Mouse (Mus musculus): Measurements from ENCODE around the gene Glo1. TPM values are rescaled to one million over a fixed set of nuclear protein-coding genes. Genes with fewer than 3 reads are reported as not detected.
"Not testable (repeated sequence)": the region's sequence is repeated elsewhere in the genome, so short reads cannot be mapped to it uniquely, and the experiment has no call there.

Gene Glo1
- total RNA-seq, 2 experiments from 2014 or later = 194 to 199 TPM

DNA sequence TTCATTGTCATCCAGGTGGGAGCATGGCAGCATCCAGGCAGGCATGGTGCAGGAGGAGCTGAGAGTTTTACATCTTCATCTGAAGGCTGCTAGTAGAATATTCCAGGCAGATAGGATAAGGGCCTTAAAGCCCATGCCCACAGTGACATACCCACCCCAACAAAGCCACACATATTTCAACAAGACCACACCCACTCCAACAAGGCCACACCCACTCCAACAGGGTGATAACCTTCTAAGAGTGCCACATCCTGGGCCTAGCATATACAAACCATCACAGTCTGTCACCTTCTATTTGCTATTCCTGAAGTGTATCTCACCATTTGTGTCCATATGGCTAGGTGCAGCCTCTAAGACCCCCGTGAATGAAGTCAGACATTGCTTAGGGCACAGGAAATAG, 11.0 kb upstream of the Glo1 start:
- TF ChIP-seq CTCF (conservative IDR thresholded peaks at IDR 0.05) = no peak

DNA sequence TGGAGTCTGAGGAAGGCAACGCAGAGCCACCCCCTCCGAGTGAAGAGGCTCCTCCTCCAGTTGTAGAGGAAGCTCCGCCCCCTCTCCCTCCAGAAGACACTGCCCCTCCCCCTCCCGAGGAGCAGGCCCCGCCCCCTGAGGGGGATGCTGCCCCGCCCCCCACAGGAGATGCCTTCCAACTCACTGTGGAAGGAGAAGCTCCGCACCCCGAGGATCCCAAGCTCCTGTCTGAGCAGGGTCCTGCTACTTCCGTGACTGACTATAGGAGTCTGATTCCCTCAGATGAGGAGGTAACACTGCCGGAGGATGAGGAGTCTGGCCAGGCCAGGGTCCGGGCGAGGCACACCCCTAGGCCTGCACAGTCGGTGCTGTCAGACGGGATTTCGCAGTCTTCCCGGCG, 8.7 kb upstream of the Glo1 start:
- DNase-seq (ENCODE audit: low spot score in 2 of 2) = no peak
- H3K27ac ChIP-seq = no peak overlapping the region
- H3K4me3 ChIP-seq = no peak overlapping the region
- TF ChIP-seq CTCF (conservative IDR thresholded peaks at IDR 0.05) = no peak

More for the DNA sequence above, 11.0 kb upstream of the Glo1 start:
- no peak overlapping the region for H3K4me3 ChIP-seq
- H3K27ac ChIP-seq = no peak overlapping the region
- DNase-seq (ENCODE audit: low spot score in 2 of 2) = no peak

DNA sequence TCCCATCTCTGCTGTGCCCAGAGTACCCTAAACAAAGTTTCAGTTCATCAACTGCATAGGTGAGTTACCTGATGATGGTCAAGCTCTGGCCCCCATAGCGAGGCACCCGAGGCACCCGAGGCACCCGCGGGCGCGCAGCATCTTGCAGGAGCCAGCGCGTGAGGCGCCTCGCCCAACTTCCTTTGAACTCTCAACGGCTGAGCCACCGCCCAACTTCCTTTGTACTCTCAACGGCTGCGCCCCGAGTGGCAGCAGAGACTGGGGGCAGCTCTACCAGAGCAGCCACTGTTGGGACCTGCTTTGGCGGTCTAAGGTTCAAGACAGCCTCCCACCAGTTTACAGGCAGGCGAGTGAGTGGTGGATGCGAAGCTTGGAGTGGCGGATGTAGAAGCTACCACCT, 2.5 kb downstream of the Glo1 start, which contains the start of gene Dnah8:
Gene Dnah8 (plus strand): TSS at position 223 of the 400 bp plus-strand sequence.
- not testable (repeated sequence) for DNase-seq (ENCODE audit: low spot score in 2 of 2); H3K27ac ChIP-seq; H3K4me3 ChIP-seq

DNA sequence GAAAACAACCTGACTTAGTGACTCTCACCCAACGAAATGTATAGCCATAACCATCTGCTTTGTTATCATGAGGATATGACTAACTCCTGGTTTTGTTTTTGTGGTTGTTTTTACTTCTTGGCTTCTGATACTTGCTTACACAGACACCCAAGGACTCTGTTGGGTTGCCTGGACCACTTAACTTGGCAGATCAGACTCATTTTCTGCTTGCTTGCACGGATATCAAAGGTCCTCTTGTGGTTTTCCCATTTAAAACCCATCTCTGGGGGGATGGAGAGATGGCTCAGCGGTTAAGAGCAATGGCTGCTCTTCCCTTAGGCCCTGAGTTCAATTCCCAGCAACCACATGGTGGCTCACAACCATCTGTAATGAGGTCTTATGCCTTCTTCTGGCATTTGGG, 3.5 kb downstream of the Glo1 start:
- H3K4me3 ChIP-seq = no peak overlapping the region
- no peak for TF ChIP-seq CTCF (conservative IDR thresholded peaks at IDR 0.05)
- H3K27ac ChIP-seq = no peak overlapping the region
- no peak for DNase-seq (ENCODE audit: low spot score in 2 of 2)

DNA sequence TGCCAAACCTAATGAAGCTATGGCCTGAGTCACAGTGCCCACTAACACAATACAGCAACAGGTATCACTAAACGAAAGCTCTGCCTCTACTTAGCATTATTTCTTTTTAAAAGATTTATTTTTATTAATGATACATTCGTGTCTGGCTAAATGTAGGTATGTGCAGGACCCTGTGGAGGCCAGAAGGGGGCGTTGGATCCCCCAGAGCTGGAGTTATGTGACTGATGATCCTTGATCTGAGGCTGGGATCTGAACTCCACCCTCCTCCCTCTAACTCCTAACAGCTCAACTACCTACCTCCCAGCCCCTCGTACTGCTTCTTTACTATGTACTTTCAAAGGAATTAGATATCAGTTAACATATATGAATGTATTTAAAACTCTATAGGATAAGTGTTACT, 5.2 kb downstream of the Glo1 start:
- no peak for DNase-seq (ENCODE audit: low spot score in 2 of 2)
- no peak overlapping the region for H3K4me3 ChIP-seq
- TF ChIP-seq CTCF (conservative IDR thresholded peaks at IDR 0.05) = peak; percentile 42
- H3K27ac ChIP-seq = no peak overlapping the region

DNA sequence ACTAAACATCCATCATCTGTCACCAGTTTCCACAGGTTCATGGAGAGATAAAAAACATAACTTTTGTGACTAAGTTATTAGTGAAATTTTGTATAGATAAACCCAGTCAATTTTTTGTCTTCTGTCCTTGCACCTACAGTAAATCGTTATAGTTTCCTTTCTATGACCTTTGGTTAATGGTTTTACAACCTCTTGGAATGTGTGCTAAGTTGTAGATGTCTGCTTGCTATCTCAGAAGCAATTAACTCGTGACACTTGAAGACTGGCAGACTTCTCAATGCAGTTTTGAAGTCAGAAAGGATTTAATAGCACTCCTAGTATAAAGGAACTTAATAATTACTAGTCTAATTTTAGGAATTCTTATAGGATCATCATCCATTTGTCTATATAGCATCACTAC, 6.1 kb downstream of the Glo1 start:
- Histone ChIP-seq H3K4me3 (no peak overlapping the region), H3K27ac (no peak overlapping the region)
- no peak for DNase-seq (ENCODE audit: low spot score in 2 of 2)
- no peak for TF ChIP-seq CTCF (conservative IDR thresholded peaks at IDR 0.05)

DNA sequence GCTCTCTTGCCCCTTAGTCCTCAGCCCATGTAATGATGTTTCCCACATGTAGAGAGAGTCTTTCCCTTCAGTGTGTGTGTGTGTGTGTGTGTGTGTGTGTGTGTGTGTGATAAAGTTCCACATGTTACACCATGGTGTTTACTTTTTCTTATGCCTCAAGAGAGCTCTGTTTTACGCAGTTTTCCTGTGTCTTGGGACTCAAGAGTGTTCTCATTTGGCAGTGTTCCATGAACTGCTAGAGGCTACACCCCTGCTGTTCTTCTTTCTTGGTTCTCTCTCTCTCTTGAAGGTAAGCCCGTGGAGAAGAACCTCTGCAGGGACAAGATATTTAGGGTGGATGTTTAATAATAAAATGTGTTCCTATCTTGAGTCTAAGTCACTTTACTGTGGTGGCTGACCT, 7.5 kb downstream of the Glo1 start:
- H3K27ac ChIP-seq = no peak overlapping the region
- no peak overlapping the region for H3K4me3 ChIP-seq
- no peak for TF ChIP-seq CTCF (conservative IDR thresholded peaks at IDR 0.05)
- no peak for DNase-seq (ENCODE audit: low spot score in 2 of 2)

DNA sequence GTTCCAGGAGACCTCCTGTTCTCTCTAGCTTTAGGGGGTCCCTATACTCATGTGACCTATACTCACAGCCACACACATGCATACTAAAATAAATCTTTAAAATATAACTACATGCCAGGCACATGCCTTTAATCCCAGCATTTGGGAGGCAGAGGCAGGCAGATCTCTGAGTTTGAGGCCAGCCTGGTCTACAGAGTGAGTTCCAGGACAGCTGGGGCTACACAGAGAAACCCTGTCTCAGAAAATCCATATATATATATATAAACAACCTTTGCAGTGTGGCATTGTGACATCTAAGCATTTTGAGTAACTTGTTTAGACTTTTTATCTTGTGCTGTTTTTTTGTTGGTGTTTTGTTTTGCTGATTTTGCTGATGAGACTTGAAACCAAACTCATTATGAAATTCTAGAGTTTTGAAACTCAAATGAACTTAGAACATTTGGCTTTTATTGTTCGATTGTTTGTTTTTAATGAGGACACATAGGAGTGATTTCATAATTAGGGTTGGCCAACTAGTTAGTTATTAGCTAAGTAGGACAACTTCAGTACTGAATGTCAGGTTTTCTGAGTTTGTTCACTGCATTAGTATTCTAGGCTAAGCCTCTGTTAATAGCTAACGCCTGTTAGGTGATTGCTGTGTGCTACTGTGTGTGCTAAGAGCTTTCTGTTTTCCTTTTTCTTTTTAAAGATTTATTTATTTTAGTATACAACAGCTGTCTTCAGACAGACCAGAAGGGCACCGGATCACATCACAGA, 8.4 kb downstream of the Glo1 start:
- TF ChIP-seq CTCF (conservative IDR thresholded peaks at IDR 0.05) = no peak
- DNase-seq (ENCODE audit: low spot score in 2 of 2) = no peak
- no peak overlapping the region for H3K4me3 ChIP-seq
- H3K27ac ChIP-seq = no peak overlapping the region

DNA sequence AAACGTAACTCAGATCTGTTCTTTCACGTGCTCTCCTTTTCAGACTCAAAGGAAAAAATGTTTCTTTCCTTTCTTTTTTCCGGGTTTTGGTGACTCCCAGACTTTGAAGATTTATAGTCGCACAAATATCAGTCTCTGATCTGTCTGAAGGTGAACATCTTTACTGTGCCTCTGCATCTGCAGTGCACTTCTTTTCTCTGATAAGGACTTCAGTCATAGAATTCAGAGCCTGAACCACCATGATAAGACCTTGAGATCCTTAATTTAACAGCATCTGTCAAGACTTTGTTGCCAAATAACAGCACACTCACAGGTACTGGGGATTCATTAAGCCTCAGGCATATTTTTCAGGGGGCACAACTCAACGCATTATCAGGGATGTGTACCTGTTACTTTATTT, 10.5 kb downstream of the Glo1 start:
- no peak for TF ChIP-seq CTCF (conservative IDR thresholded peaks at IDR 0.05)
- no peak overlapping the region for H3K4me3 ChIP-seq
- DNase-seq (ENCODE audit: low spot score in 2 of 2) = no peak
- no peak overlapping the region for H3K27ac ChIP-seq

DNA sequence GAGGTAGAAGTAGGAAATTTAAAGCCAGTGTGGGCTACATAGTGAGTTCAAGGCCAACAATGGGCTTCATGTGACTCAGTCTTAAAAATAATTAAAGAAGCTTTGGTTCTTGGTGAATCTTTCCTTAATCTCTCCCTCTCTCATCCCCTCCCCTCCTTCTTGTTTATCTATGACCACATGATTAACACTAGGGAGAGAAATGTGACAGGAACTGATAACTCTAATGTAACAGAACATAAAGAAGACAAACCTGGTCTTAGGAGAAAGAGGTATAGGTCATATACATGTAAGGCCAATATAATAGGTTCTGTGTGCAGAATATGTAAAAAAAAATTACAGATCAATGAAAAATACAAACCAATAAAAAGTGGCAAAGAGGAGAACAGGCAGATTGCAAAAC, 13.3 kb downstream of the Glo1 start:
- no peak for TF ChIP-seq CTCF (conservative IDR thresholded peaks at IDR 0.05)
- no peak overlapping the region for H3K4me3 ChIP-seq
- H3K27ac ChIP-seq = no peak overlapping the region
- no peak for DNase-seq (ENCODE audit: low spot score in 2 of 2)

DNA sequence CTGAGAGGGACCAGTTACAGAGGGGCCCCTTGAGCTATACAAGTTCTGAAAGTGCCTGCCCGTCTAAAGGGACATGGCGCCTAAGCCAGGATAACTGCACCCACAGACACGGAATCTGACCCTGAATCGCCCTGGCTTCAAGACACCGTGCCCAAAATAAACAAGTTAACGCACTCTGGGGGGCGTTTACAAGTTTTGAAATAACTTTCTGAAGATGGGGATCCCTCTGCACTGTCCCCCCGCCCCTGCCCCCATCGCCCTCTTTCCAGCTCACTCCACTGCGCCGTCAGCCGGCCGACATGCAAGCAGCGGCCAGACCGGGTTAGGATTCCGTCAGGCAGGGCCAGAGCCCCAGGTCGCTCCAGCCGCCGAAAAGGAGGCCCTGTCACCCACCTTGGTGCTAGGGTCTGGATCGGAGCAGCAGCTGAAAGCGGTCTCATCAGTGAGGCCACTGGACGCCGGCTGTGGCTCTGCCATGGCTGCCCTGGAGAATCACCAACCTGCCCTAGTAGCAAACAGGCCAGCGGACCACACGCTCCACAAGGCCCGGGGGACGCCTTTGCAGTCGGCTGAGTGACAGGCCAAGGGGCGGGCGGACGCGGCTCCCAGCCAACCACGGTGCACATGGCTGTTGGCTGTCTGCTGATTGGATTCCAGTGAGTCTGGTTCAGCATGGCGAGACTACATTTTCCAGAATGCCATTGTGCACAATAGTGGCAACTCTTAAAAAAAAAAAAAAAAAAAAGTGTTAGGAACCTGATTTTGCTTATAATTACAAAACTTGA, 14.4 kb downstream of the Glo1 start:
- Histone ChIP-seq H3K27ac (peak overlapping the region; percentile 98), H3K4me3 (peak overlapping the region; percentile 85)
- DNase-seq (ENCODE audit: low spot score in 2 of 2) = peak; percentile 100
- peak; percentile 41; the same call in 1 of the 2 replicates for TF ChIP-seq CTCF (conservative IDR thresholded peaks at IDR 0.05)

DNA sequence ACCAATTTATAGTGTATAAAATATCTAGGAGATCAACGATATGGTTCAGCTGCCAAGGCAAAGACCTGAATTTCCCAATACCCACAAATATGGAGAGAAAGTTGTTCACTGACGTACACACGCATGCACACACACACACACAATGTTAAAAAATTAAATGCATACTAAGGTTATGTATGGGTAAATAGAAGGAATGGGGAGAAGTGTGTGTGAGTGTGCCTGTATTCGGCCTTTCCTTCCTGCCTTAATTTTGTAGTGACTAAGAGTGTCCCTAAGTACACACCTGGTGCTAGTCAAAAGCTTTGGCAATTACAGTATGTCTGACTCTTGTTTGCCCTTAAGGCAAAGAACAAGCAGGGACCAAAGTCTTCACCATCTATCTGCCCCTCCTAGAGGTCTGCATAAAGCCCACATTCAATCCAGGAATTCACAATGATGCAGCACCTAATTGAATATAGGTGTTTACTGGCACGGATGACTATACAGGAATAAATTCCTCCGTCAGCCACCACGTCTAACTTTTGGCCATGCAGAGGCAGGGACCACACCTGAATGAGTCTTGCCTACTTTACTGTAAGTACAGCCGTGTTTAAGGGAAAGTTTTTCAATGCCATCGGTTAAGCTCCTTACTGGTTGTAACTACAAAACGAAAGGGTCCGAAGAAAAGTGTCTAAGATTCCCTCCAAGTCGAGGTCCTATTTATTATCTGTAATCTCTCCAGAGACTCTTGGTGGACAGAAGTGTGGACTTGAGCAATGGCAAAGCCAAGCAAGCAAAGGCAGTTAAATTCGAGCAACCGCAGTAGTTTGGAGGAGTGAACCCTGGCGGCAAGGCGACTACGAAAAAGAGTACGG, 15.2 kb downstream of the Glo1 start:
- Histone ChIP-seq H3K27ac (peak overlapping the region; percentile 98), H3K4me3 (peak overlapping the region; percentile 85)
- peak in 1 of 2 experiments; percentile 8 for DNase-seq (ENCODE audit: low spot score in 2 of 2)
- TF ChIP-seq CTCF (conservative IDR thresholded peaks at IDR 0.05) = no peak

DNA sequence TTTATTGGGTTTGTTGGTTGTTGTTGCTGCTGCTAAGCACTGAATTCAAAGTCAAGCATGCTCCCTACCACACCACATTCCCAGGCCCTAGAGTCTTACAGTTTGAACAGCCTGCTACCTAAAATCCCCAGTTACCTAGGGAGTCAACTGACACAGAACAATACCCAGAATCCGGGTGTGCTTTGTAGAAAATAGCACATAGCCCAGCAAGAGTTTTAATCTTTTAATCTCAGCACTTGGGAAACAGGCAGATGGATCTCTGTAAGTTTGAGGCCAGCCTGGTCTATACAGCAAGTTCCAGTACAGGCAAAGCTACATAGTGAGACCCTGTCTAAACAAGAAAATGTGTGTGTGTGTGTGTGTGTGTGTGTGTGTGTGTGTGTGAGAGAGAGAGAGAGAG, 15.9 kb downstream of the Glo1 start:
- no peak overlapping the region for H3K4me3 ChIP-seq
- TF ChIP-seq CTCF (conservative IDR thresholded peaks at IDR 0.05) = no peak

More for the DNA sequence above, 15.9 kb downstream of the Glo1 start:
- H3K27ac ChIP-seq = peak overlapping the region; percentile 67; the same call in 1 of the 2 replicates
- DNase-seq (ENCODE audit: low spot score in 2 of 2) = peak in 1 of 2 experiments; percentile 5
